Mouse (Mus musculus) lung, postnatal 0 days (tissue): ENCODE results near the gene Hmcn1. TPM values are rescaled to one million over a fixed set of nuclear protein-coding genes. Genes with fewer than 3 reads are reported as not detected.
A peak's percentile ranks its signal among the peaks of the same experiment; 100 is the strongest.

Experiments used
- ATAC-seq: fragments of 200-750 bp; cut with Nextera tagmentation; 2 replicates; pipeline ENCODE4 v1.8.0; 2017; ENCODE audit warnings: moderate library complexity
- DNase-seq: peaks from one replicate; pipeline ENCODE4 v3.0.0-alpha.2; 2016; ENCODE audit warnings: low spot score
- H3K27ac ChIP-seq: fragments of 300-500 bp; sonication (generic); 2 replicates; pipeline ENCODE4 v1.5.1; 2014; ENCODE audit warnings: antibody characterized with exemption, mild to moderate bottlenecking, low read length, mixed read lengths
- H3K27me3 ChIP-seq: fragments of 300-500 bp; sonication (generic); replicated peaks from 2 replicates; pipeline ENCODE4 v1.6.1; 2014; ENCODE audit warnings: low read length, mixed read lengths; ENCODE audit not compliant: insufficient read depth
- H3K36me3 ChIP-seq: fragments of 300-500 bp; sonication (generic); 2 replicates; pipeline ENCODE4 v1.6.1; 2014; ENCODE audit warnings: low read length, mixed read lengths; ENCODE audit not compliant: insufficient read depth
- H3K4me1 ChIP-seq: fragments of 300-500 bp; sonication (generic); 2 replicates; pipeline ENCODE4 v1.6.1; 2014; ENCODE audit warnings: antibody characterized with exemption, low read depth, low read length, mixed read lengths; ENCODE audit not compliant: insufficient read depth
- H3K4me2 ChIP-seq: fragments of 300-500 bp; sonication (generic); replicated peaks from 2 replicates; pipeline ENCODE4 v1.6.1; 2014; ENCODE audit warnings: low read depth, mild to moderate bottlenecking, low read length, moderate library complexity, mixed read lengths
- H3K4me3 ChIP-seq: fragments of 300-500 bp; sonication (generic); 2 replicates; pipeline ENCODE4 v1.5.1; 2014; ENCODE audit warnings: low read depth, low read length
- H3K9ac ChIP-seq: fragments of 300-500 bp; sonication (generic); replicated peaks from 2 replicates; pipeline ENCODE4 v1.6.1; 2014; ENCODE audit warnings: low read depth, mild to moderate bottlenecking
- H3K9me3 ChIP-seq: fragments of 300-500 bp; sonication (generic); 2 replicates; pipeline ENCODE4 v1.6.1; 2016; ENCODE audit warnings: low read length, mixed read lengths
- CTCF ChIP-seq: IDR thresholded peaks from 2 replicates; pipeline ENCODE4 v1.5.1; 2016; ENCODE audit warnings: antibody characterized with exemption, mild to moderate bottlenecking
- EP300 ChIP-seq: IDR thresholded peaks from 2 replicates; pipeline ENCODE4 v1.6.1; 2016; ENCODE audit warnings: antibody characterized with exemption, mild to moderate bottlenecking, control low read depth
- WGBS: fragments of 180-500 bp; shearing (Covaris S2); extraction: QIAGEN DNeasy Blood & Tissue Kit; methylation state at CpG from one replicate; pipeline ENCODE4 v1.1.7; 2014; 5-methylcytosine and 5-hydroxymethylcytosine counted together
- polyA plus RNA-seq: library from polyadenylated mRNA; unstranded; fragments of >200 nt; fragmentation: Nextera tagmentation; extraction: Ambion mirVana; gene quantifications from 2 replicates; pipeline ENCODE4 v1.2.1, GENCODE M21; 2015

The Hmcn1 gene
- polyA plus RNA-seq, 1 experiment from 2014 or later = 24.7 TPM

- no peaks in the 10 kb centered on the region for H3K9me3 ChIP-seq
- H3K27me3 ChIP-seq = no peaks in the 10 kb centered on the region
- H3K4me1 ChIP-seq = peaks cover 8% of the 10 kb centered on the region; the same call in 1 of the 2 replicates
- WGBS = 71% methylated on average over 12 of the region's 12 CpGs
- no peaks in the 10 kb centered on the region for H3K36me3 ChIP-seq
- no peak overlapping the region for H3K27ac ChIP-seq
- no peak overlapping the region for H3K9ac ChIP-seq
- no peak for DNase-seq
- H3K4me3 ChIP-seq = no peak overlapping the region
- no peak for ATAC-seq
- H3K4me2 ChIP-seq = no peak overlapping the region
- no peak for TF ChIP-seq EP300
- no peak for TF ChIP-seq CTCF
Observed at GRCm38 (mm10) chr1:150802642-150803041, 190.6 kb downstream of the Hmcn1 start.

DNA sequence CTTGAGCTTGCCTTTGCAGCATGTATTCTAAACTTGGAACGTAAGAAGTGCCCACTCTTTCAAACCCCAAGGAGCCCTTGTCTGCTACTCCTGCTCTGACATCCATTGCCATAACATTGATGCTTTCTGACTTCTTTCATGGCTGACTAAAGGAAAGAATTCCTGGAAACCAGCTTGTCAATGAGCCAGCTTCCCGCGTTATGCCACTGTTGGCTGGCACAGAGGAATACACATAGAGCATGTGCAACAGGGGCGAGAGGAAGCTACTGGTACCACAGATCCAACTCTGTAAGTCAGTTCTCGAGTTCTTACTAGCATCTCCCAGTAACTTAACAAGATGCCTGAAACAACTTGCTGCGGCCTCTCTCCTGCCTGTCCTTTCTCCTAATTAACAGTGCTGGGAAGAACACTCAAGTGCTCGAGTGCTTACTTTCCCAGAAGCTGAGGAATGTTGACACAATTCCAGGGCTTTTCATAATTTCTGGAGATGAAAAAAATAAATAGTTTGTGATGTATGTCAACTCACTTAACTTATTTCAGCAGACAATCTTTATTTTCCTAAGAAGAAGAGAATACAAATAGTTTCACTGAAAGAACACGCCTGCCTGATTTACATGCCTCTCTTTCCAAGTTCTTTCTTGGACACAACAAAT is 192.5 kb downstream of the Hmcn1 start:
- TF ChIP-seq EP300 (peak; percentile 70), CTCF (no peak)
- H3K4me1 ChIP-seq = peaks cover 8% of the 10 kb centered on the region; the same call in 1 of the 2 replicates
- no peaks in the 10 kb centered on the region for H3K27me3 ChIP-seq
- no peaks in the 10 kb centered on the region for H3K36me3 ChIP-seq
- ATAC-seq (peak; percentile 40; the same call in 1 of the 2 replicates), DNase-seq (peak; percentile 55)
- no peak overlapping the region for H3K9ac ChIP-seq
- WGBS = 32% methylated on average over 8 of the region's 8 CpGs
- no peak overlapping the region for H3K4me2 ChIP-seq
- H3K9me3 ChIP-seq = no peaks in the 10 kb centered on the region
- no peak overlapping the region for H3K4me3 ChIP-seq
- no peak overlapping the region for H3K27ac ChIP-seq

GRCm38 (mm10) chr1:150798651-150799050 is 194.6 kb downstream of the Hmcn1 start:
- H3K4me3 ChIP-seq = no peak overlapping the region
- 0 out of 2 replicates have a peak, but pooled peaks cover 3% of the 10 kb centered on the region for H3K4me1 ChIP-seq
- no peaks in the 10 kb centered on the region for H3K36me3 ChIP-seq
- no peak overlapping the region for H3K27ac ChIP-seq
- H3K9me3 ChIP-seq = no peaks in the 10 kb centered on the region
- no peak overlapping the region for H3K9ac ChIP-seq
- 89% methylated on average over 5 of the region's 5 CpGs for WGBS
- ATAC-seq (no peak), DNase-seq (no peak)
- TF ChIP-seq EP300 = no peak
- no peak for TF ChIP-seq CTCF
- H3K27me3 ChIP-seq = no peaks in the 10 kb centered on the region
- H3K4me2 ChIP-seq = no peak overlapping the region

DNA sequence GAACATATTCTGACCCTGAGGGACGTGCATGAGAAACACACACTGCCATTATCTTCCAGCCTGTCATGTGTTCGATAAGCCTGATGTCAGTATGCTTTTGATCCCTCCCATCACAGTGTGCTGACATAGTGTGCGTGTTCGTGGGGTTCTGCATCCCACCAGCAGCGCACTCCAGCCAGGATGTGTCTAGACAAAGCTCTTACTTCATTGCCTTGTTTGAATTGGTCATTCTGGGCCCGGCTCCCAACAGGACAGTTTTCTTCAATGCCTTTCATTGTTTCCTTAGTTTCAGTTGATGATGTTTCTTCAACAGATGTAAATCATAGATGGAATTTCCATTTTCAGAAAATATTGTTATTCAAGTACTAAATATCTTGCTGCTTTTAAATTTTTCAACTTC is 206.5 kb downstream of the Hmcn1 start:
- H3K9me3 ChIP-seq = no peaks in the 10 kb centered on the region
- no peak overlapping the region for H3K4me3 ChIP-seq
- no peaks in the 10 kb centered on the region for H3K27me3 ChIP-seq
- 62% methylated on average over 6 of the region's 6 CpGs for WGBS
- H3K27ac ChIP-seq = no peak overlapping the region
- no peaks in the 10 kb centered on the region for H3K36me3 ChIP-seq
- no peaks in the 10 kb centered on the region for H3K4me1 ChIP-seq
- TF ChIP-seq CTCF (no peak), EP300 (no peak)
- ATAC-seq (no peak), DNase-seq (no peak)
- no peak overlapping the region for H3K9ac ChIP-seq
- no peak overlapping the region for H3K4me2 ChIP-seq

DNA sequence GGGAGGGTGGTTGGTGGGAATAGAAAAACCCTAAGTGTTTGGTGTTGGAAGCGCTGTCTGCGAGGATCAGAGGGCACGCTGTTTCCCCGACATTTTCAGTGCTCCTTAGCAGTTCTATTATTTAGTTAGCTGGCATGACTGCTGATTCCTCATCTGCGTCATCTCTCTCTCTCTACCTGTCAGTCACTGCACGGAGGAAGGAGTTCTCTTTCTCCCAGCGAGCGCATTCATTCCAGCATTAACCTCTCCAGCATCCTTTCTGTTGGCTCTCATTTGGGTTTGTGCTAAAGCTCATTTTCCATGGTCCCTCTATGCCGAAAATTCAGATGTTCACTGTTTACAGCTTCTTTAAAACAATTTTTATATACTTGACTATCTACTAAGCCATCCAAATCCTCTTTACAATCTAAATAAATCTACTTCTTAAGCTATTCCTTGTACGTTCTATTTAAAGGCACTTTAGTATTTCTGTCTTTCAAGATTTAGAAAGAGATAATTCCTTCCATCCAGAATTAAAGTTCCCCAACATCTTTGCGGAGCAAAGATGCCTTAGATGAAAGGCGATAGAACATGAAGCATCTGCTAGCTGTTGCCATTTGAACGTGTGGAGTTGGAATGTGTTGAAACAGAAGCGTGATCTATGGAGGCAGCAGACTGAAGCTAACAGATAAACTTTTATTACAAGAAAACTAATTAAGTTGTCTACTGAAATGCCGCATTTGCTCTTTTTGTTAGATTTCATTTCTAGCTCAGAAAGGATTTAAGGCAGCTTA is 210.0 kb downstream of the Hmcn1 start:
- no peak for DNase-seq

DNA sequence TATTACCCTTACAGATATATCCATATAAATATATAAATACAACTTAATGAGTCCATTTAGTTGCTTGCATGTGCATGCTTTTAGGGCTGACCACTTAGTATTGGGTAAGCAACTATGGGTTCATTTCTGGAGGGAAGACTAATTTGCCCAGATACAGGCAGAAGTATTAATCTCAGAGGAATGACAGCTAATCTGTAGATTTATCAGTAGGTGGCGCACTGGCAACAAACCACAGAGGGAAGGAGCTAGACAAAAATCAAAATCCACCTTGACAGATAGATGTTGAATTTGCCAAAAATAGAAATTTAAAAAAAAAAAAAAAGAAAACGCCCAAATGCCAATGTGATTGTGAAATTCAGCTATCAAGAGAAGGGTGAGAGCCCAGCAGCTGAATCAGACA is 213.3 kb downstream of the Hmcn1 start:
- H3K9ac ChIP-seq = no peak overlapping the region
- H3K36me3 ChIP-seq = no peaks in the 10 kb centered on the region
- H3K9me3 ChIP-seq = no peaks in the 10 kb centered on the region
- DNase-seq (peak; percentile 53), ATAC-seq (no peak; the same call in 1 of the 2 replicates)
- H3K27me3 ChIP-seq = no peaks in the 10 kb centered on the region
- TF ChIP-seq EP300 (no peak), CTCF (peak; percentile 71)
- WGBS = 22% methylated on average over 2 of the region's 2 CpGs
- H3K27ac ChIP-seq = no peak overlapping the region
- no peaks in the 10 kb centered on the region for H3K4me1 ChIP-seq
- no peak overlapping the region for H3K4me2 ChIP-seq
- no peak overlapping the region for H3K4me3 ChIP-seq

More for the DNA sequence above, 210.0 kb downstream of the Hmcn1 start:
- H3K4me1 ChIP-seq = no peaks in the 10 kb centered on the region
- TF ChIP-seq EP300 (no peak), CTCF (no peak)
- no peak for ATAC-seq
- no peak overlapping the region for H3K4me2 ChIP-seq
- H3K9me3 ChIP-seq = no peaks in the 10 kb centered on the region
- no peak overlapping the region for H3K27ac ChIP-seq
- 75% methylated on average over 15 of the region's 15 CpGs for WGBS
- H3K27me3 ChIP-seq = no peaks in the 10 kb centered on the region
- no peaks in the 10 kb centered on the region for H3K36me3 ChIP-seq
- no peak overlapping the region for H3K9ac ChIP-seq
- H3K4me3 ChIP-seq = no peak overlapping the region
